Mouse (Mus musculus) embryo, embryonic 9.5 days (tissue): Measurements from ENCODE around the gene Tmem255b.

Experiments
- DNase-seq: peaks from one replicate; pipeline ENCODE4 v3.0.0-alpha.2; 2017; ENCODE audit errors: extremely low spot score

Tmem255b gene

DNA sequence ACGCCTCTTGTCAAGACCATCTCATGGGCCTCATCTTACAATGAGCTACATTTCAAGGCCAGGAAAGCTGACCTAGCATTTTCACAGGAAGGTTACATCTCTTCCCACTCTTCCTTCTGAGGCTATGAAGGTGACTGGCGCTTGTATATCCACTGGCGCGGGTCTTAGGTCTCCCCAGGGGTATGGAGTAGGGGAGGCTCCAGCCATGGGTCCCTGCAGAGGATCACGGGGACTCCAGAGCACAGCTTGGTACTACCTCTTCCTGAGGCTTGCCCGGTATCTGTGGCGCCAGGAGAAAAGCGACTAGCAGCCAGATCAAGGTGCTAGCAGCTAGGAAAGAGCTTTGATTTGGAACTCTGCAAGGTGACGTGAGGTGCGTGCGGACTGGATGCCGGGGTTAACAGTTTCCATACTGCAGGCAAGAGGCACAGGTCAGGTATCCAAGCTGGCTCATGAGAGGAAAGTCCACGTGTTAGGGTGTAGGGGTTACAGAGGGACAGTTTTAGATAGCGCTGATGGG, 56.6 kb downstream of the Tmem255b start:
- no peak for DNase-seq

DNA sequence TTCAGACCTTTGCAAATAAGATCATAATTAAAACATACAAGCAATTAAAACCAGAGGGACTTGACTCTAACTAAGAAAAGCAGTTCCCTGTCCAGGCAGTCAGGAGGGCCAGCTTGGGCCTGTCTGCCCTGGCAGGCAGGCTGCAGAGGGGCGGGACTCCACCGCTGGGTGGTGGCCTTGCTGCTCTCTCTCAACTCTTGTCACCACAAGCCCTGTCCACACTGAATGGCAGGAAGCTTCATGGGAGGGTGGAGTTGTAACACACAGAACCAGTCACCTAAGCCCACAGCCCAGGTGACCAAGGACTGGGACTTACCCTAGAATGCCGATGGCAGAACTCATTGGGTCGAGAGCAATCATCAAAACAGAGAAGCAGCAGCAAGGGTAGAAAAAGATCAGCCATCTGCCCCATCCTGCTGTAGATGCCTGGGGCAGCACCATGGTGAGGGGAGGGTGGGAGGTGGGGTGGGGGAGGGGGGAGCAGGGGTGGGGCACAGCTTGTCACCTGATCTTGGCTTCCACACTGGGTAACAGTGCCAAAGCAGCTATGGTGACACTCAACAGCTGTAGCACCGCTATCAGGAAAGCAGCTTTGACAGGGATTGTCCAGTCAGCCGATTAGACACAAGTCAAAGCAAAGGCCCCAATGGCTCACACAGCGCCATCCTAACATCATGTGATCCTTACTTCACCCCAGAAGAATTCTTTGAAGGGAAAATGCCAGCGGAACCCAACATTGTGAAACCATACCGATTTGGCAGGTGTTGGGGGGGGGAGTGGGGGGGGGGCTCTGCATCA, 57.4 kb downstream of the Tmem255b start:
- DNase-seq, result peak; percentile 9

DNA sequence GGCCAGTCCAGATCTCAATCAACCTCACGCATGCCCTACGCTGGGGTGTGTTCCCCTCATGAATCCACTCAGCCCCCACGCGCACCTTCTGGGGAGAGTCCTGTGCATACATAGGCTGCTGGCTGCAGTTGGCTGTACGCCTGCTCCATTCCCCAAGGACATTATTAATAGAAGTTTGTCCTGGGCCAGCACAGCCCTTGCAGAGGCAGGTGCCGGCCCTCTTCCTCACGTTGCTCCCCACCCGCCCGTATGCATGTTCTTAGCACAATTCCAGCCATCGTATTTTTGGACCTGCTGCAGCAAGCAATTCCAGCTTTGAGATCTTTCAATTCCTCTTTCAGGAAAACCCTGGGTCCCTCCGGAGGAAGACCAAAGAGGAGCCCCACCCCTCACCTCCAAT, 58.0 kb downstream of the Tmem255b start:
- DNase-seq, result no peak

DNA sequence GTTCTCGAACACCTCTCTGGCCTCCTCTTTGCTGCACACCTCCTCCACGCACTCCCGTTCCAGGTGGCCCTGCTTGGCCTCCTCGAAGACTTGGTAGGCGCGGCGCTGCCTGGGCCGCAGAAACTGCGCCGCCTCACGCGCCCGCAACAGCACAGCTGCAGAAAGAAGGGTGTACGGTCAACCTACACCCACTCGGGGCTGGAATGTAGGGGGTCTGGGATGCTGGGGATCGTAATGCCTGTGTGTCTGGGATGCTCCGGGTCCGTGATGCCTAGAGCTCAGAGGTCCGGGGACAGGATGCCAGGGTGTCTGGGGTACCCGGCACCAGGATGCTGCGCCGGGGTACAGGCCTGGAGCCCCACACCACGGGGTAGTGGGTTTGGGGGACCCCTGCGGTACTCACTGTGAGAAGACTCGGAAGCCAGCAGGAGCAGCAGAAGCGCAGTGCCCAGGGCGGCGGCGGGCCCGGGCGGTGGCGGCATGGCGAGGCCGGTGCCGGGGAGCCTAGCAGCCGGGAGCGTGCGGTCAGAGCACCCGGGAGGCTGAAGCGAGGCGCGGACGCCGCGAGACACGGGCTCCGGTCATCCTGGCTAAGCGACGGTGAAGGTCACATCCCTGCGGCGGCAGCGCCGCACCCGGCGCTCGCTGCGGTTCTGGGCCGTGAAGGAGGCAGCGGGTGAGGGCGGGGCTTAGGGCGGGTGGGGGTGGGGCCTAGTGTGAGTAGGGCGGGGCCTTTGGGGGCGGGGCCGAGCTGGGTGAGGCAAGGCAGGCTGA, 59.1 kb downstream of the Tmem255b start, which contains the start of gene Gas6:
Gene Gas6, minus strand, starts transcription at position 633 of the 774 bp plus-strand sequence.
- peak; percentile 74 for DNase-seq

DNA sequence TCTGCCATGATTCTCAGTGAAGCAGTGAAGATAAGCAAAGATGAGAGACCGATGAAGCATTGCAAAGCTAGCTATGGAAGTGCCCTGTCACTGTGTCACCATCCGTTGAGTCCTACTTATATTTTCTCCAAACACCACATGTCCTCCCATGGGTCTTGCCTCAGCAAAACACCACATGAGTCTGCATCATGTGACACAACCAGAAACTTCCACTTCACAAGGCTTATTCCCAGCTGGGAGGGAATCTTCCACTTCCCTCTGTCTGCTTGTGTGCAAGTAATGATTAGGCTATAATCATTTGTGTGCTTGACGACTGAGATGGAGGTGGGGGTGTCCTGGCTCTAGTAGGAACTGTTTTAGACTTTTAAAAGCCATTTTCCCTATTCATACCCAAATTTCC, 66.2 kb downstream of the Tmem255b start:
- no peak for DNase-seq

DNA sequence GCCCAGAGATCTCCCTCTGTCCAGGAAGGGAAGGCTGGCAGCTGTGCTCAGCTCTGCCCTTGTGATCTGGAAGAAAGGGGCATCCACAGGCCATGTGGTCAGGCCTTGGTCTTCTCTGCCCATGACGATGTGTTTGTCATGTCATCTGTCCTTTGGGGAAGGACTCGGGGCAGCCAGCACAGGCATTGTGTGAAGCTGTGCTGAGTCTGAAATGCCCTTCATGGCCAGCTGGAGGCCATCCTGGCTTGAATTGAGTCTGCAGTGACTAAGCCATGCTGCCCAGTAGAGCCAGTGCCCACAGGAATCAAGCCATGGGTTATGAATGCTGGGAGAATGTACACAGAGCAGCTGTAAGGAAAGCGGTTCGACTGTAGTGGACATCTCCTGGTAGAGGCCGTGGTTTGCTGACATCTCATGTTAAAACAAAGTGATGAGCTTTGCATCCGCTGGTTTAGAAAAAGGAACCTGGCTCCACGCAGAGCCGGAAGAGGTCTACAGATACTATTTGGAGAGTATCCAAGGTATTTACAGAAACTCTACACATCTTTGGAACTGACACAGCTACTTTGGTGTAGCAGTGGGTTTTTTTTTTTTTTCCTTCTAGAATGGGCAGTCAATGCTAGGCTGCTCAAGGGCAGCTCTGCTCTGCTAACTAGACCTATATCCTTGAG, 69.1 kb downstream of the Tmem255b start:
- no peak for DNase-seq

DNA sequence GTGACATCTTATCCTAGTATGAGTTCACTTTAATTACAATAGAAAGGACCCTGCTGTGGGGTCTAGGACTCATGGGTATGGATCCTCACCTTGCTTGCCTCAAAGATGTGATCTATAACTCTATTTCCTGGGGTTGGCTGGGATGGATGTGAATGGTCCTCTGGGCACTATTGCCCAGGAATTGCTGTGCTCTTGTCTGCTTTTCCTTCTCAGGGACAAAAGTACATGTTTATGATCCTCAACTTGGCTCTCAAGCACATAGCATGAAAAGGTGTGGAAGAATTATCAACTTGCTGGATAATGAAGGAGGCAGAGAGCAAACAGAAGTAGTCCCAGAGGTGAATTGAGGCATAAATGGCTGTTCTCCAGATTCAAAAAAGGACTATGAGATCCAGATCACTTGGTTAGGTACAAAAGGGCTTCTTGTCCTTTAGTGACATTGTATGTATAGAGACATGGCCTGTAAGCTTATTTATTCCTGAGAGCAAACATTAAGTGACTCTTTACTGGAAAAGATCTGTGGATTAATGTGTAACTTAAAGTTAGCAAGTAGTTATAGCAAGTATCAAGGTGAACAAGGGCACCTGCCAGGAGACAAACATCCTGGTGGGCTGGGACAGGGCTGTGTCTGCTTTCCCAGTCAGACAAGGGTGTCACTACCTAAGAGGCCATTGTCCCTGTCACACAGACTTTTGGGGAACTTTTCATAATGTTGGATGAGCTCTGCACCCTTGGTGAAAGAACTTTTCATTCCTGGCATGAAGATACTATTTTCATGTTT, 70.1 kb downstream of the Tmem255b start:
- no peak for DNase-seq

DNA sequence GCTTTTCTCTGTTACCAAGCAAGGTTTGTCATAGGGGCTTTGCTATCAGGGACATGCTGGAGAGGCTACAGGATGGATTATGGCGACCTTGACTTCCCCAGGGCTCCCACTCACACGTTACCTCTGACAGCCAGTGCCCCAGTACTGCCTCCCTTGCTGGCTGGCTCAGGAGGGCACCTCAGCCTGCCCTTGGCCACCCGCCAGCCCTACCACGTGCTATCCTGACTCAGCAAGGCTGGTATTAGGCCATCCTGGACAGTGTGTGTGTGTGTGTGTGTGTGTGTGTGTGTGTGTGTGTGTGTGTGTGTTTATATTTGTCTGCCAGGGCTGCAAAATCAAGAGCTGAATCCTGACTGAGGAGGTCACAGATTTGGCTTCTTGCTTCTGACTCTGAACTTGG, 71.9 kb downstream of the Tmem255b start:
- no peak for DNase-seq

DNA sequence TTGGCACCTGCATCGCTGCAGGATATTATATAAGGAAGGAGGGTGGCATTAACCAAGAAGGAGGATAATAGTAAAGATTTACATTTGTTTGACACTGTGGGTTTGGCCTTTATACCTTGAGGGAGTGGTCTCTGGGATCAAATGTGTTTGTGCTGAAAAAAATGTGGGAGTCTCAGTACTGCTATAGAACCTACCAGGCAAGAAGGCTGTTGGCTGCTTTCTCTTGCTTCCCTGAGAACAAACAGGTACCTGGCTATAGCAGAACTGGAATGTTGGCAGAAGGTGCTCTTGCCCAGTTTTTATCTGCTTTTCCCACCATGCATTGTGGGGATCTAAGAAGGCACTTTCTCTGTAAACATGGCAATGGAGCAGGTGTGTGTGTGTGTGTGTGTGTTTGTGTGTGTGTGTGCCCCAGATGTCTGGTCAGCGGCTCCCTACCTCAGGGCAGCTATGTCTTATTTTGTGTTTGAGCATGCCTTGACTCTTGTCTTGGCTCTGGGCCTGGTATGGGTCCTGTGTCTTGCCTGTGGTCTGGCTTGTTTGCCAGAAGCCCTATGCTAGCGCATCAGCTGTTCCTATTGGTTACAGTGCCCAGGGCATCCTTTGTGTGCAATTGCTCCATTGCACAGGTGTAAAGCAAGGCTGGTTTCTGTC, 72.4 kb downstream of the Tmem255b start:
- no peak for DNase-seq

DNA sequence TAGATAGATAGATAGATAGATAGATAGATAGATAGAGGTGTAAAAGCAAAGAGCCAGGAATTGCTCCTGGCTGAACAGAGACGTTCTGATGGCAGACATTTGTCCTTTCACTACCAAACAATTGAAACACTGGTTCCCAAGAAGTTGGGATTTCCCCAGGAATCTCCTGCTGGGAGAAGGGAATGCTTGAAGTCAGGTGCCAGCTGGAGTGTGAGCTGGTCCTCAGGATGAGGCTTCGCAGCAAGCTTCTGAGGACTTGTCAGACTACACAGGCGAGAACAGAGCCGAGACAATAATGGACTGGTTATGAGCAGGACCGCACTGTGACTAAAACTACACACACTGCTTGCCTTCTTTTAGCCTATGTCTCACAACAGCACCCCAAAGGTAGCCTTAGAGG, 77.0 kb downstream of the Tmem255b start:
- no peak for DNase-seq

DNA sequence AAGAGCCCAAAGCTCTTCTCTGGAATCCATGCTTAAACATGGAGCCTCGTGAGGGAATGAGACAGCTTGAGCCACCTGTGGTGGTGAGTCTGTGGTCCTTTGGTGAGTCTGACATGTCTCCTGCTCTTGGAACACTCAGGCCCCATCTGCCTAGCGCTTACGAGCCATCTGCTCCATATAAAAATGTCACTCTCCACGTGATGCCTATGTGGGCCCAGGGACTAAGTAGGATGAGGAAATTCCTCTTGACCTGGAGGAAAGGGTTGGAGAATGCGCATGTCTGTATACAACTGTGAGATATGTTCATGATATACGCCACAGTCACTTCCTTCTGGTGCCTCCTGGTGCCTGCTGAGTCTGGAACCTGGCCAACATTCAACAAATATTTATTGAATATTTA, 77.7 kb downstream of the Tmem255b start:
- DNase-seq, result no peak

DNA sequence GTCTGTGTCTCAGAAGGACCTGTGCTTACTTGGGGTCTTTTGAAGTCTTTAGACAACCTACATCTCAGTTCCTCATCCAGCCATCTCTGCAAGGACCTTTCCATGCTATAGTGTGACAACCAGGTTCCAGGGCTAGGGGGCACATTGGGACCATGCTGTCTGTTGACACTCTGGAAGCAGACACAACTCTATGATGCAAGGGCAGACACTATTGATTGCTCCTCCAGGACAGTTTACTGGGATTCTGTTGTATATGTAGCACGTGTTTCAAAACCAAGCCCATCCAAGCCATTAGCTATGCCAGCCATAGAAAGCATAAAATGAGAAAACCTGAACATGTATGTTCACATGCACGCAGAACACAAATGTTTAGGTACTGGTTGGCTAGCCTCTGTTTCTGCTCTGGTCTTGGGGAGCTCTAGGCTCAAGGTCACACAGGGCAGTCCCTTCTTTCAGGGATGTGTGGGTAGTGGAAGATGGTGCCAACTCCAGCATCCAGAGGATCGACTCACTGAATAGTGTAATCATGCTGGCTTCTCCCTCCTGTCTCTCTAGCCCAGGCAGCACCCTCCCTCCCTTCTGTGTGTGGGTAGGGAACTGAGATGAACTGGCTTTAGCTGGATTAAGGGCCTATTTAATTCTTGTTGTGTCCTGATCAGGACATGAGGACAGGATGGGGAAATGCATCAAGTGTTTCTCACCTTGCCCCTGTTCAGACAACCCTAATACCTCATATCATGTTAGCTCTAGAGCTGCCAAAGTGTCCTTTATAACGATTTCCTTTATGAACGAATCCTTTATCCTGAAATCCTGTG, 78.8 kb downstream of the Tmem255b start:
- no peak for DNase-seq

DNA sequence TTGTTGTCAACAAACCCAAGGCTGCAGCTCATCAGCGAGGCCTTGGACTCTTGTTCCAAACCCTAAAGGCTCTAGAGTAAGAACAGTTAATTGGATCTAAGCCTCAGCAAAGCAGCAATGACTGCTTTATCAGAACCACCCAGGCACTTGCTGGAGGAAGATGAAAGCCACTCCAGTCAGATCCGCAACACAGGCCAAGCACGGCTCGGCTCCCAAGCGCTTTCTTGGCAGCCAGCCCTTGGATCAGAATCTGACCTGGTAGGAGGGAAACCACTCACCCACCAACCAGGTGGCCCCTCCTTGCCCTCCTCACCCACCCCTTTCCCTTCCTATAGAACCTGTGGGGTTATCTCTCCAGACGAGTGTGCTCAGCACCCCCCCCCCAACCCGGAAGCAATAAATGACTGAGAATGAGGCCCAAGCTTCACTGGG, 81.0 kb downstream of the Tmem255b start:
- no peak for DNase-seq

DNA sequence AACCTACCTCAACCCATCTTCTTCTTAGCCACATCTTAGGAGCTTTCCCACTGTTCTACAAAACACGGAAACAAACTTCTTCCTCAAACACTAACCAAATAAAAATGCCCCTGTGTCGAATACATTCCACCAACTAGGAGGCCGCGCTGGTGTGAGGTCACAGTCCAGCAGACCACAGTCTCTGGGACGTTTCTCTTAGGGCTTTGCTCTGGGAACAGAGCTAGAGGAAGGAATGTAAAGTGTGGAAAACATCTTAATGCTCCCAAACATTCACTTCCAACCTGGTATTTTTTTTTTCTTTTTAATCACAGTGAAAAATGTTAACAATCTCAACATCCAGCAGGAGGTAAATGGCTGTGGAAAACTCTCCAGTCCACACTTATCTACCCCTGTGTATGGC, 81.7 kb downstream of the Tmem255b start:
- no peak for DNase-seq

DNA sequence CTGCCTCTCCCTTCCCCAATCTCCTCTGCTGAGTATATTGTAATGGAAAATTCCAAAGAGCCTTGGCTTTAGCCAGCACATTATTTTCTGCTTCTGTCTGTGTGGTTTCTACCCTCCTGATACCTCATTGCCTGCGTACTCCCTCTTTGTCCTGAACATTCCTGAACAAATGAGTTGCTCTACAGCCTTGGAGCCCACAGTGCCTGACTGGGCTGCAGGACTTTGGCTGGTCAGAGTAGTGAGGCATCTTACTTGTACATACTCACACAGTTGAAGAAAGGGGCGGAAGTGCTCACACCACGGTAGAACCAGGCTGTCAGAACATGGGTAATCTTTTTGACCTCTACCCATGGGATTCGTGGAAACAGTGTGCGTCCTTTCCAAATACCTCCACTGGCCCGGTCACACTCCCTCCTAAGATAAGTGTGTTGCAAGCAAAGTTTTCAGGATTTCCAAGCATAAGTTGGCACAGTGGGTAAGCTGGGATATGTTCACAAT, 82.3 kb downstream of the Tmem255b start:
- DNase-seq, result no peak
